Mouse (Mus musculus) kidney, adult 2 months (tissue): ENCODE data around the gene Jazf1. TPM values are rescaled to one million over a fixed set of nuclear protein-coding genes. Genes with fewer than 3 reads are reported as not detected.

Experiments
- DNase-seq: peaks from one replicate; pipeline ENCODE4 v3.0.0; 2021
- H3K27ac ChIP-seq: fragments of 200-500 bp; 2 replicates; pipeline ENCODE4 v1.5.1; 2012; ENCODE audit warnings: low read depth, low read length, control low read depth, inconsistent platforms; ENCODE audit not compliant: insufficient read depth
- H3K27me3 ChIP-seq: fragments of 200-500 bp; replicated peaks from 2 replicates; pipeline ENCODE4 v1.6.1; 2012; ENCODE audit warnings: mild to moderate bottlenecking, moderate library complexity, low read length, inconsistent platforms; ENCODE audit not compliant: control insufficient read depth, insufficient read depth
- H3K36me3 ChIP-seq: fragments of 200-500 bp; 2 replicates; pipeline ENCODE4 v1.6.1; 2012; ENCODE audit warnings: mild to moderate bottlenecking, moderate library complexity, low read length, inconsistent platforms; ENCODE audit not compliant: control insufficient read depth, insufficient read depth
- H3K4me1 ChIP-seq: fragments of 200-500 bp; 2 replicates; pipeline ENCODE4 v1.6.1; 2011; ENCODE audit warnings: low read length; ENCODE audit not compliant: control insufficient read depth, insufficient read depth
- H3K4me3 ChIP-seq: fragments of 200-500 bp; 2 replicates; pipeline ENCODE4 v1.5.1; 2011; ENCODE audit warnings: mild to moderate bottlenecking, low read depth, low read length, control low read depth; ENCODE audit not compliant: insufficient read depth
- CTCF ChIP-seq: fragments of 200-500 bp; conservative IDR thresholded peaks from 2 replicates; pipeline ENCODE4 v1.5.1; 2011; ENCODE audit warnings: low read depth, mild to moderate bottlenecking, control low read depth, low read length, moderate library complexity, mixed read lengths; ENCODE audit not compliant: insufficient read depth, insufficient read length
- POLR2A ChIP-seq: fragments of 200-500 bp; IDR thresholded peaks from one replicate; pipeline ENCODE4 v1.6.1; 2011; ENCODE audit warnings: low read depth, low read length, control low read depth
- WGBS: fragments of 180-500 bp; shearing (Covaris S2); methylation state at CpG from one replicate; pipeline ENCODE4 v1.1.7; 2018; 5-methylcytosine and 5-hydroxymethylcytosine counted together
- polyA plus RNA-seq: library from polyadenylated mRNA; depleted of rRNA; stranded (reverse); fragments of >200 nt; gene quantifications from 2 replicates; pipeline ENCODE4 v1.2.3, GENCODE M21; 2012

The Jazf1 gene
- polyA plus RNA-seq, 1 experiment: 0.84 TPM

DNA sequence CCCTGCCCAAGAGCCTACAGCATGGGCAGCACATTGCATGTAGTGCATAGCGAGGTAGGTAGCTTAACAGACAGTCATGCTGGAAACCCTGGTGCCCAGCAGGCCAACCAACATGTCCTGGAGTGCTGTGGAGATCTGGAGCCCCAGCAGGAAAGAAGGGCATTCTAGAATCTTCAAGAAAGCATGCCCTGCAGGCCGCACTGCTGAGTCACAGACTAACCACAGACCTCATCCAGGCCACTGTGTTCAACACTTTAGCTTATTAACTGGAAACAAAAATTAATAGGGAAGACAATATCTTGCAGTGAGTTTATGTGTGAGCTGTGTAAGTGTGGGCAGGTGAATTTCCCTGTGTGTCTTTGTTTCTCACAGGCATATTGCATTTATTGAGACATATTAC, 222.1 kb downstream of the Jazf1 start:
- Histone ChIP-seq H3K4me3 (no peak overlapping the region), H3K36me3 (no peaks in the 10 kb centered on the region), H3K27ac (no peak overlapping the region), H3K4me1 (0 out of 2 replicates have a peak, but pooled peaks cover 3% of the 10 kb centered on the region), H3K27me3 (no peaks in the 10 kb centered on the region)
- WGBS: 97% methylated on average over 2 of the region's 2 CpGs
- no peak for TF ChIP-seq POLR2A
- no peak for TF ChIP-seq CTCF
- DNase-seq: no peak

DNA sequence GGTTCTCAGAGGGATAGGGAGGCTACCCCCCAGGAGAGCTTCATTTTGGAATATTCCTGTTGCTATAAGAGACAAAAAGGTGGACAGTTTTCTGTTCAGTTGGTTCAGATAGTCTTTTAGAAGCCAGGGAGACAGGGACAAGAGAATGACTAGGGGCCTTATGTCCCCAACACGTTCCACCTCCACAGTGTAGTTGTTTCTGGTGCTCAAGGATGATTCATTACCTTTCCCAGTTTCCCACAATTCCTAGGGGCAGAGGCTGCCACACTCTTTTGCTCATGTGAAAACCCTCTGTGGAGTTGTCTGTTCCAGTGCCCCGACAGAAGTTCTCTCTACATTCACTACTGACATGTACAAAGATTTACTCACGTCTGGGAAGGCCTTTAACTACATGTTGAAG, 223.7 kb downstream of the Jazf1 start:
- Histone ChIP-seq H3K4me3 (no peak overlapping the region), H3K4me1 (no peaks in the 10 kb centered on the region), H3K36me3 (no peaks in the 10 kb centered on the region), H3K27ac (no peak overlapping the region), H3K27me3 (no peaks in the 10 kb centered on the region)
- WGBS: 83% methylated on average over 3 of the region's 3 CpGs
- TF ChIP-seq CTCF: no peak
- TF ChIP-seq POLR2A: no peak
- no peak for DNase-seq

- peak; percentile 26 for DNase-seq
- Histone ChIP-seq H3K27me3 (no peaks in the 10 kb centered on the region), H3K4me1 (no peaks in the 10 kb centered on the region; the same call in 1 of the 2 replicates), H3K27ac (no peak overlapping the region), H3K36me3 (no peaks in the 10 kb centered on the region), H3K4me3 (no peak overlapping the region)
- no peak for TF ChIP-seq POLR2A
- peak; percentile 61 for TF ChIP-seq CTCF
- WGBS: 72% methylated on average over 4 of the region's 4 CpGs
Measured at GRCm38 (mm10) chr6:52843027-52843426, 225.4 kb downstream of the Jazf1 start.

DNA sequence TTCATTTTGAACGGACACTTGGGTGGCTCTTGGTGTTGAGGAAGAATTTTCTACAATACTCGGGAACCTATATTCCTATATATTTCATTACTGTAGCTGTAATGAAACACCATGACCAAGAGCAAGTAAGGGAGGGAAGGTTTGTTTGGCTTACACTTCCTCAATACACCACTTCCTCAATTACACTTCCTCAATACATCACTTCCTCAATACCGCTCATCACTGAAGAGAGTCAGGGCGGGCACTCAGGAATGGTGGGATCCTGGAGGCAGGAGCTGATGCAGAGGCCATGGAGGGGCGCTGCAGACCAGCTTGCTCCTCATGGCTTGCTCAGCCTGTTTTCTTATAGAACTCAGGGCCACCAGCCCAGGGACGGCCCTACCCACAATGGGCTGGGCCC, 225.8 kb downstream of the Jazf1 start:
- TF ChIP-seq CTCF (no peak), POLR2A (no peak)
- H3K36me3 ChIP-seq: no peaks in the 10 kb centered on the region
- H3K4me3 ChIP-seq: no peak overlapping the region
- H3K4me1 ChIP-seq: no peaks in the 10 kb centered on the region; the same call in 1 of the 2 replicates
- H3K27ac ChIP-seq: no peak overlapping the region
- 83% methylated on average over 6 of the region's 6 CpGs for WGBS
- no peak for DNase-seq
- H3K27me3 ChIP-seq: no peaks in the 10 kb centered on the region

DNA sequence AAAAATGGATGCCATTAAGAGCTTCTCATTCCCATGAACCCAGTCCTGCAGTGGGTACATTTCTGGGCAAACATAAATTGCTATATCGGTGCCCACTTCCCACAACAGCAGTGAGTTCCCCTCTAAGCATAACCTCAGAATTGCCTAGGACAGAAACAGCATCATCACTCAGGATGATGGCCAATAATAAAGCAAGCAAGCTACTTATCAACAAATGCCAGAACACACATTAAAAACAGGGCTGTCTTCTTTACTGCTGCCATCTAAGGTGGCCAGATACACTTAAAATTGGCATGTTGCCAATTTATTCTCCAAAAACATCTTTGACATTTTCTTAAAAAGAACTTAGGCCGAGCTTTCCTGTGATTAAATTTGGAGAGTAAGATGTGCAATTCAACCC, 226.8 kb downstream of the Jazf1 start:
- no peak for TF ChIP-seq CTCF
- no peak for TF ChIP-seq POLR2A
- no peaks in the 10 kb centered on the region for H3K27me3 ChIP-seq
- no peak for DNase-seq
- no peak overlapping the region for H3K27ac ChIP-seq
- WGBS: 86% methylated on average over 2 of the region's 2 CpGs
- H3K4me3 ChIP-seq: no peak overlapping the region
- no peaks in the 10 kb centered on the region for H3K36me3 ChIP-seq
- no peaks in the 10 kb centered on the region; the same call in 1 of the 2 replicates for H3K4me1 ChIP-seq

- H3K4me3 ChIP-seq: no peak overlapping the region
- no peaks in the 10 kb centered on the region for H3K27me3 ChIP-seq
- H3K4me1 ChIP-seq: no peaks in the 10 kb centered on the region; the same call in 1 of the 2 replicates
- TF ChIP-seq POLR2A: no peak
- 75% methylated on average over 9 of the region's 9 CpGs for WGBS
- DNase-seq: no peak
- H3K36me3 ChIP-seq: no peaks in the 10 kb centered on the region
- no peak overlapping the region for H3K27ac ChIP-seq
Measured at GRCm38 (mm10) chr6:52840589-52841044, 227.8 kb downstream of the Jazf1 start.

DNA sequence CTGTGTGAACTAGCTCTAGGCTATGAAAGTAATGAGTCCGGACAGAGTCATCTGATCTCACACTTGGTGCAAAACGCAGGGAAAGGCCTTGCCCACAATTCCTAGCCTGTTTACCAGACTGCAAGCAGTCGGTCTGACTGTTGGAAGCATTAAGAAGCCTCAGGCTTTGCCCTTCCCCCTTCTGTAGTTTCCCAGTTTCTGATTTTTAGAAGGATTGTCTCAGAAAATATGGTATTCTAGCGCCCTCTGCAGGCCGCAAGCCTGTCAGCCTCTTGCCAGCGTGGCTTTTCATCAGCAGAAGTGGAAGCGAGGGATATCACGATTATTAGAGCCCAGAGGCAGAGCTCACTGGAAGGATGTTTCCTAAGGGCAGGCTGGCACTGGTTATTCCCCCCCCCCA, 229.7 kb downstream of the Jazf1 start:
- Histone ChIP-seq H3K4me1 (no peaks in the 10 kb centered on the region; the same call in 1 of the 2 replicates), H3K27ac (no peak overlapping the region), H3K36me3 (no peaks in the 10 kb centered on the region), H3K27me3 (no peaks in the 10 kb centered on the region), H3K4me3 (no peak overlapping the region)
- peak; percentile 83 for DNase-seq
- TF ChIP-seq POLR2A: no peak
- peak; percentile 83 for TF ChIP-seq CTCF
- 6% methylated on average over 8 of the region's 8 CpGs for WGBS

- Histone ChIP-seq H3K4me1 (no peaks in the 10 kb centered on the region; the same call in 1 of the 2 replicates), H3K4me3 (no peak overlapping the region), H3K36me3 (no peaks in the 10 kb centered on the region), H3K27ac (no peak overlapping the region), H3K27me3 (no peaks in the 10 kb centered on the region)
- WGBS: 70% methylated on average over 4 of the region's 4 CpGs
- no peak for DNase-seq
- no peak for TF ChIP-seq CTCF
- TF ChIP-seq POLR2A: no peak
Measured at GRCm38 (mm10) chr6:52837792-52838191, 230.6 kb downstream of the Jazf1 start.
